Mouse (Mus musculus) midbrain, postnatal 0 days (tissue): ENCODE results near the gene Scap. TPM values are rescaled to one million over a fixed set of nuclear protein-coding genes. Genes with fewer than 3 reads are reported as not detected.
"Not testable (repeated sequence)": the region's sequence is repeated elsewhere in the genome, so short reads cannot be mapped to it uniquely, and the experiment has no call there.

ENCODE experiments used
- ATAC-seq: fragments of 200-750 bp; cut with Nextera tagmentation; 2 replicates; pipeline ENCODE4 v1.8.0; 2017; ENCODE audit warnings: moderate number of reproducible peaks, mild to moderate bottlenecking, moderate TSS enrichment, moderate library complexity; ENCODE audit not compliant: low FRiP score
- DNase-seq: peaks from one replicate; pipeline ENCODE4 v3.0.0-alpha.2; 2015; ENCODE audit warnings: low spot score
- H3K27ac ChIP-seq: fragments of 300-500 bp; sonication (generic); 2 replicates; pipeline ENCODE4 v1.5.1; 2014; ENCODE audit warnings: low read depth, mild to moderate bottlenecking, low read length, mixed read lengths
- H3K27me3 ChIP-seq: fragments of 300-500 bp; sonication (generic); 2 replicates; pipeline ENCODE4 v1.6.1; 2014; ENCODE audit warnings: low read length, control low read depth, mixed read lengths; ENCODE audit not compliant: insufficient read depth
- H3K36me3 ChIP-seq: fragments of 300-500 bp; sonication (generic); 2 replicates; pipeline ENCODE4 v1.6.1; 2014; ENCODE audit warnings: low read length, control low read depth, mixed read lengths; ENCODE audit not compliant: insufficient read depth
- H3K4me1 ChIP-seq: fragments of 300-500 bp; sonication (generic); 2 replicates; pipeline ENCODE4 v1.6.1; 2014; ENCODE audit warnings: mild to moderate bottlenecking, control low read depth, antibody characterized with exemption, low read length, mixed read lengths; ENCODE audit not compliant: insufficient read depth
- H3K4me2 ChIP-seq: fragments of 300-500 bp; sonication (generic); 2 replicates; pipeline ENCODE4 v1.6.1; 2014; ENCODE audit warnings: low read depth, mild to moderate bottlenecking, low read length, mixed read lengths; ENCODE audit not compliant: poor library complexity, severe bottlenecking
- H3K4me3 ChIP-seq: fragments of 300-500 bp; sonication (generic); 2 replicates; pipeline ENCODE4 v1.5.1; 2014; ENCODE audit warnings: low read depth, mild to moderate bottlenecking, low read length, moderate library complexity
- H3K9ac ChIP-seq: fragments of 300-500 bp; sonication (generic); replicated peaks from 2 replicates; pipeline ENCODE4 v1.6.1; 2014; ENCODE audit warnings: mild to moderate bottlenecking, low read length, moderate library complexity, mixed read lengths; ENCODE audit not compliant: poor library complexity, severe bottlenecking
- H3K9me3 ChIP-seq: fragments of 300-500 bp; sonication (generic); 2 replicates; pipeline ENCODE4 v1.6.1; 2016; ENCODE audit warnings: low read length, control low read depth
- CTCF ChIP-seq: IDR thresholded peaks from 2 replicates; pipeline ENCODE4 v1.5.1; 2016; ENCODE audit warnings: antibody characterized with exemption, mild to moderate bottlenecking
- WGBS: fragments of 180-500 bp; shearing (Covaris S2); extraction: QIAGEN DNeasy Blood & Tissue Kit; methylation state at CpG from one replicate; pipeline ENCODE4 v1.1.7; 2014; 5-methylcytosine and 5-hydroxymethylcytosine counted together
- polyA plus RNA-seq: library from polyadenylated mRNA; unstranded; fragments of >200 nt; fragmentation: Nextera tagmentation; extraction: Ambion mirVana; gene quantifications from 2 replicates; pipeline ENCODE4 v1.2.1, GENCODE M21; 2015
- total RNA-seq: library from RNA; depleted of rRNA; stranded (reverse); fragments of >200 nt; gene quantifications from 2 replicates; pipeline ENCODE4 v1.2.3, GENCODE M21; 2014

The Scap gene
- total and polyA plus RNA-seq, 2 experiments from 2014 or later, result 59.3 to 162 TPM

GRCm38 (mm10) chr9:110400650-110401049, 67.6 kb downstream of the Scap start:
- Histone ChIP-seq H3K27ac (no peak overlapping the region), H3K4me2 (no peak overlapping the region), H3K9ac (no peak overlapping the region), H3K4me1 (no peaks in the 10 kb centered on the region; the same call in 1 of the 2 replicates), H3K9me3 (no peaks in the 10 kb centered on the region), H3K4me3 (no peak overlapping the region), H3K27me3 (no peaks in the 10 kb centered on the region), H3K36me3 (peaks cover 24% of the 10 kb centered on the region)
- DNase-seq (no peak), ATAC-seq (no peak)
- TF ChIP-seq CTCF, result no peak
- WGBS, result 89% methylated on average over 5 of the region's 5 CpGs

DNA sequence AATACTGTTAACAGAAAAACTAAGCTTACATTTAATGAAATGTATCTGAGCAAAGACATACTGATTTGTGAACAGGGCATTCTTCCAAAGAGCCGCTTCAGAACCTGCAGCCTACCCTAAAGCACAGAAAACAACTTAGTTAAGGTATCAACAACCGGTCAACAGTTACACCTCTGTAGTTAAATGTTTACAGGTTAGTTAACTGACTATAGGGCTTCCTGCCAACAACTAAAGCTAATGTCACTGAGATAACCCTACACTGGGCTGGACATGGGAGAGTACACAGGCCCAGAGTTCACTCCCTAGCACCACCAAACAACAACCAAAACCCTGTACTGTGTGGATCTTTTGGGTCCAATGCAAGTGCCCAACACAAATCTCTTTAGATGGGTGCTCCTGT, 69.6 kb downstream of the Scap start:
- no peak overlapping the region for H3K9ac ChIP-seq
- no peak for ATAC-seq
- WGBS, result 98% methylated on average over 2 of the region's 2 CpGs

GRCm38 (mm10) chr9:110403240-110403639, 70.2 kb downstream of the Scap start:
- TF ChIP-seq CTCF, result peak; percentile 33
- H3K36me3 ChIP-seq, DNase-seq, H3K27ac ChIP-seq, ATAC-seq, H3K9ac ChIP-seq, H3K4me1 ChIP-seq, H3K27me3 ChIP-seq, H3K4me3 ChIP-seq, H3K9me3 ChIP-seq, H3K4me2 ChIP-seq: not testable (repeated sequence)
- WGBS, result 83% methylated on average over 4 of the region's 4 CpGs

More for the DNA sequence above, 69.6 kb downstream of the Scap start:
- no peak overlapping the region for H3K27ac ChIP-seq
- no peaks in the 10 kb centered on the region for H3K9me3 ChIP-seq
- H3K36me3 ChIP-seq, result peaks cover 10% of the 10 kb centered on the region; the same call in 1 of the 2 replicates
- no peak for DNase-seq
- H3K4me2 ChIP-seq, result no peak overlapping the region
- no peak overlapping the region for H3K4me3 ChIP-seq
- H3K4me1 ChIP-seq, result peaks cover 7% of the 10 kb centered on the region
- TF ChIP-seq CTCF, result no peak
- H3K27me3 ChIP-seq, result no peaks in the 10 kb centered on the region

DNA sequence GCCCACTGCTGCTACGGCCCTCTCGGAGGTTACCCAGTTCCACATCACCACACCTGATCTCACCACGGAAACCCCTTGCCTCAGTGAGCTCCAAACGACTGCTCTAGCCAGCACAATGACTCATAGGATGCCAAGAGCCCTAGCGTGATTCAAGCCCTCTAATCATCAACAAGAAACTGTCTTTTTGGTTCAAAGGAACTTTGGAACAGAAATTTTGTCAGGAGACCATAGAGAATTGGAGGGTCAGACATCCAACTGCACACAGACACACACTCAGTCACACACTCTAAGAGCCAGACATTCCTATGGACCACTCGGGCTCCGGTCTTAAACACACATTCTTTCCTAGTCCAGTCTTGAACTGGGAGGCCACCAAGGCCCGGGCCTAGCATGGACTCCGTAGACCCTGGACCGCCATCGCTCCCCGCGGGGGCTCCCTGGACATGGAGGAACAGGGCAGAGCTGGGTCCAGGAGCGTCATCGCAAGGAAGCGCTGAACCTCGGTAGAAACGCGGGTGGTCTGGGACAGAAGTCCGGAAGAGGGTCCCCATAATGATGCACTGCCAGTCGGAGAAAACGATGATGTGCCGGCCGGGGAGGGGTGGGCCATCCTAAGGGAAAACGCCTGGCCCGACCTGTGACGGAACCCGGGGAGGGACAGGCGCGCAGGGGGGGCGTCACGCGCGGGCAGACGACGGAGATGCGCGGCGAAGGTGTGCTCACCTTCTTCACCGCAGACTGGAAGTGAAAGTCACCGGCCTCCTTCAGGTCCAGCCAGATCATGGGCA, 74.4 kb downstream of the Scap start:
- Histone ChIP-seq H3K27ac (peak overlapping the region; percentile 82), H3K27me3 (no peaks in the 10 kb centered on the region), H3K36me3 (peaks cover under 1% of the 10 kb centered on the region; the same call in 1 of the 2 replicates), H3K4me1 (peaks cover 7% of the 10 kb centered on the region), H3K4me3 (peak overlapping the region; percentile 67), H3K9me3 (no peaks in the 10 kb centered on the region), H3K9ac (peak overlapping the region; percentile 91), H3K4me2 (peak overlapping the region; percentile 88)
- WGBS, result 1% methylated on average over 41 of the region's 41 CpGs
- ATAC-seq (peak; percentile 75), DNase-seq (no peak)
- no peak for TF ChIP-seq CTCF

GRCm38 (mm10) chr9:110408099-110408773, 75.1 kb downstream of the Scap start, which contains the start of gene Ptpn23:
TSS of gene Ptpn23 (minus strand) at chr9:110408213.
- Histone ChIP-seq H3K9ac (peak within 1 kb of the TSS; percentile 91), H3K4me3 (peak within 1 kb of the TSS; percentile 67), H3K27me3 (no peaks in the 10 kb centered on the region), H3K27ac (peak within 1 kb of the TSS; percentile 82), H3K4me2 (peak within 1 kb of the TSS; percentile 88), H3K9me3 (no peaks in the 10 kb centered on the region), H3K36me3 (no peaks in the 10 kb centered on the region), H3K4me1 (peaks cover 7% of the 10 kb centered on the region)
- TF ChIP-seq CTCF, result no peak
- peak; percentile 99 for DNase-seq
- peak; percentile 96 for ATAC-seq
- 1% methylated on average over 39 of the region's 39 CpGs for WGBS
